Mouse (Mus musculus) left cerebral cortex, adult 18-20 months (tissue): Measurements from ENCODE around the gene Zhx3. TPM values are rescaled to one million over a fixed set of nuclear protein-coding genes. Genes with fewer than 3 reads are reported as not detected.

Experiments used
- DNase-seq, 2 experiments: peaks; one replicate each; pipeline ENCODE4 v3.0.0; 2021 to 2022; ENCODE audit warnings: low spot score in 2 of 2, mixed read lengths in 1 of 2
- total RNA-seq, 2 experiments: library from RNA; stranded (reverse); gene quantifications; 2 replicates each; pipeline ENCODE4 v1.2.3; 2021

The Zhx3 gene
- total RNA-seq, 2 experiments from 2014 or later: 64.4 to 70.2 TPM

GRCm38 (mm10) chr2:160884830-160885229 is 12.0 kb upstream of the Zhx3 start:
- peak in 1 of 2 experiments; percentile 44 for DNase-seq

GRCm38 (mm10) chr2:160883912-160884311 is 11.1 kb upstream of the Zhx3 start:
- no peak for DNase-seq

DNA sequence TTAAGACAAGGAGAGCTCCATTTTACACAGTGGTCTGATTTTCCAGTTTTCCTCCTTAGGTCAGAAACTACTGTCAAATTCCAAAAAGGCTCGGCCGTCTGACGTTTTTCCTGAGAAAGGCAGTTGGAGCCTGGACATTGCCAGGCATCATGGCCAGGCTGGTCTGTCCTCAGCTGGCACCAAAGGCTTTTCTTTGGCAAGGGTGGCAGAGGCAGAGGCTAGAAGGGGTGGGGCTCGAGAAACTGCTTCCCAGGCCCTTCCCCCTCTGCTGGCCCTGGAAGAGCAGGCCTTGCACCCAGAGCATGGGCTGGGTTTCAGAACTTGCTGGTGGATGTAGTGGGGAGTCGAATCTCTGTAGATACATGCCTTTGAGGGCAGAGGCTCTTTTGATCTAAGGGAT is 9.6 kb upstream of the Zhx3 start:
- DNase-seq: no peak

DNA sequence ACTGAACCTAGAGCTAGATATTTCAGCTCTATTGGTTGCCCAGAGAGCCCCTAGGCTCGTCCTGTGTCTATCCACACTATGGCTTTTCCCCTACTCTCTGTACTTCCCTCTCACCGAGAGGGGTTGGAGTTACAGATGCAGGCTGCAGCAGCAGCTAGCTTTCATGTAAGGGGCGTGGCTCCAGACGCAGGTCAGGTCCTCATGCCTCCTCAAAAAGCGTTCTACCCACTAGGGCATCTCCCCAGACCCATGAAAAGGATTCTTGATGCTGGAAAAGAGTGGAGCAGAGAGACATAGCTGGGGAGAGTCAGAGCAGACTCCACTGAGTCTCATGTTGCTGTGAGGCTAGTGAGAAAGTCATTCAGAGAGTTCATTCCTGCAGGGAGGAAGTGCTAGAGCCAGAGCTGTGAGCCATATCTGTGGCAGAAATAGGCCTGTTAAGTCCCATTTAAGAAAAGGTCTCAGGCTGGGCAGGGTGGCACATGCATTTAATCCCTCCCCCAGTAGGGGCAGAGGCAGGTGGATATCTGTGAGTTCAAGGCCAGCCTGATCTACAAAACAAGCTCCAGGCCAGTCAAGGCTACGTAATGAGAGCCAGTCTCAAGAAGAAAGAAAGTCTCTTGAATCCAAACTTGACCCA is 8.8 kb upstream of the Zhx3 start:
- DNase-seq: no peak

DNA sequence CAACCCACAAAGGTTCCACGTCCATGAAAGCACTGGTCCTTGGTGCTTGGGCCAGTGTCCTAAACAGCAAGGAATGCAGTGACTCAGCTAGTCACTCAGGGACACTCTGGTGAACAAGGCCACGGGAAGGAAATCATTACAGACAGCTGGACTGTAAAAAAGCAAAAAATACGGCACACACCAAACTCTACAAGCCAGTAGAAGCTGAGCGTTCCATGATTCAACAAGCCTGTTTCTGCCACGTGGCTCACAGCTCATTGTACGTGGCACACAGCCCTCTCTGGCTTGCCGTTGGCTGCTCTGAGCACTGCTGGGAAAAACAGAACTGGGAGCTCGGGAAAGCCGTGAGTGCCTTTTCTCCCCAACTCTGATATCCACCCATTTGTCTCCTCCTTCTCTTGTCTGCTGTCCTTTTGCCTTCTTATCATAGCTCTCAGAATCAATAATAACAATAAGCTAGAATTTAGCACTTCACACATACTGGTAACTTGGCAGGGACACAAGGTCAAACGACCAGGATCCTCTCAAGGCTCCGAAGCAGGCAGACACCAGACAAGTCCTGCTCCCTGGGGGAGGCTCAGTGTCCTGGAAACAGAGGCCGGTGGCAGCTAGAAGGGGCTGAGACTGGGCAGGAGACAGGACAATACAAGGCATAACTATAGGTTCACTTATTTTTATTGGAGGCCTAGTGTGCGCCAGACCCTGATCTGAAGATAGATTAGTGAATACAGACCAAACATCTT is 7.8 kb upstream of the Zhx3 start, which contains the start of gene Lpin3:
Gene Lpin3 (plus strand): TSS at position 218 of the 743 bp plus-strand sequence.
- DNase-seq: no peak

- no peak for DNase-seq
Observed at GRCm38 (mm10) chr2:160876115-160876514, 3.3 kb upstream of the Zhx3 start.

- DNase-seq: no peak
Observed at GRCm38 (mm10) chr2:160874231-160874877, 1.6 kb upstream of the Zhx3 start.

GRCm38 (mm10) chr2:160872395-160872794 is 403 bp downstream of the Zhx3 start:
- DNase-seq: peak; percentile 54 to 70

GRCm38 (mm10) chr2:160871310-160871709 is 1.5 kb downstream of the Zhx3 start:
- DNase-seq: peak in 1 of 2 experiments; percentile 9

DNA sequence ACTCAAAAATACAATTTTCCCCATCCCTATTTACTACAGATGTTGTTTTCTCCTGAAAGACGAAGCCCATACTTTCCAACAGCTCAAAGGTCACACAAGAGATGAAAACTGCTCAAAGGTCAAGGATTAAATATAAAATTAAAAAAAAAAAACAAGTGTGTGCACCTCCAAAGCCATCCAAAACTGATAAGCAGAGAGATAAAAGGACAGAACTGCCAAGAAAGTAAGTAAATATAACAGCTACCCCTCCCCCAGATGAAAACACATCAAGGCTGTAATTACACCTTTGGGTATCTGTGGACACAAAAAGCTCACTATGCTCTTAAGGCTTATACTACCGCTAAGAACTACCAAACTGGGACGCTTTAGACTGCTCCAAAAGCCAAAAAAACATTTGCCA is 3.4 kb downstream of the Zhx3 start:
- DNase-seq: no peak

DNA sequence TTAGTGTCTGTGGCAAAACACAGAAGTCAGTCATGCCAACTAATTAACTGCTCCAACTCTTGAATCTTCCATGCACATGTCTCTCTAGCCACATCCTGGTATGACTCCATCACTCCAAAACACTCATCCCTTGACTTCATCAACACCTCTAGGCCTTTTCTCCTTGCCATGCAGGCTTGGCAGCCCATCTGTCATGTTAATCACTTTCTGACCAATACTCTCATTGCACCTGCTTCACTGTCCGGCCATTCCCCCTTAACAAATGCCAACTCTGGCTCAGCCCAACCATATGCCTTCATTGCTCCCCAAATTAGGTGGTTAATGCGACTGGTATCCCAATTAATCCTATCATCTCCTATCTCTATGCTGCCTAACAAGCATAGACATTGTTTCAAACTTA is 7.5 kb downstream of the Zhx3 start:
- no peak for DNase-seq

DNA sequence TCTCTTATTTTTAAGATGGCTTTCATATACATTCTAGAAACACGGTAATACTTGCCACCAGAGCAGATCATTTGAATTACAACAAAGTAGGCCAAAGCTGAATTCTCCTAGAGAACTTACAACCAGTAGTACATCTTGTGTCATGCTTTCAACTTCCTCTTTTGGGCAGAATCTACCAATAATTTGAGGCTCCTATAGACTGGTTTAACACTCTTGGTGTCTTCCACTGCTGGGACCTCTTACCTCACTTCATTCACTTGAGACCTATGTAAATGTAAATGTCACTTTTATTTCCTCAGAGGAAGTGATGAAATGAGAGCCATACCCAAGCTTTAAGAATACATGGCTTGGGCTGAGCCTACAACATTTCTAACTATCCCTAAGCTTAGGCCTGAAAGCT is 8.7 kb downstream of the Zhx3 start:
- DNase-seq: no peak

DNA sequence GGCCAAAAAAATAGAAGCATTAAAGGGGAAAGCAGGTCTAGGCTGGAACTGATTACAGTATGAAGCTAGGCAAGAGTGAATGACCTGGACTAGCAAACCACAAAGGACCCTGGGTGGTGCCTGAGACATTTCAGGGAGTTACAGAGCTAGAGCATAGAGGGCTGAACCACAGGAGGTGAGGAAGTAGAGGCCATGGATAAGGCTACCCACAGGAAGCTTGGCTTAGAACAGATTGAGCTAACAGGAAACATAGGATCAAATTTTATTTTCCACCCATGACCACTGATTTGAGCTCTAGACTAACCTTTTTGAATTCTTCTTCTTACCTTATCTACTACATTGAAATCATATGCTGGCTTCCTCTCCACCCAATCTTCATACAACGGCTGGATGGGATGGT is 12.4 kb downstream of the Zhx3 start:
- DNase-seq: no peak

GRCm38 (mm10) chr2:160856359-160857102 is 16.3 kb downstream of the Zhx3 start:
- no peak for DNase-seq

GRCm38 (mm10) chr2:160854687-160855086 is 18.1 kb downstream of the Zhx3 start:
- DNase-seq: peak; percentile 64 to 80

GRCm38 (mm10) chr2:160850360-160850759 is 22.4 kb downstream of the Zhx3 start:
- DNase-seq: no peak

GRCm38 (mm10) chr2:160849617-160850240 is 23.1 kb downstream of the Zhx3 start:
- no peak for DNase-seq

DNA sequence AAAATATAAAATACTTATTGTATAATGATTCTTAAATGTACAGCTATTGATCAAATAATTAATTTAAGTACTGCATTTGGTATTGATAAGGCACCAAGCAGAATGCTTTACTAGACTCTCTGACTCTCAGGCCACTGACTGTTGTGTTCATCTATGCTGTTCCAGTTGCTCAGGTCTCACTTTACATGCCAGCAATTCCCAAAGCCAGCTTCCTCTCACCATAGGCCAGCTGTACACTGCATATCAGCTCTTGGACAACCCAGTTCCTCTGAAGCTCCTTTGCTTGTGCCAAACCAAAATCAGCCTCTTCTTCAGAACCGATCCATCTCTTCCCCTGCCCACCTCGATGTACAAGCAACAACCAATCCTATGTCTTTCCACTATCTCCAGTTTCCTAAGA is 24.6 kb downstream of the Zhx3 start:
- DNase-seq: no peak

DNA sequence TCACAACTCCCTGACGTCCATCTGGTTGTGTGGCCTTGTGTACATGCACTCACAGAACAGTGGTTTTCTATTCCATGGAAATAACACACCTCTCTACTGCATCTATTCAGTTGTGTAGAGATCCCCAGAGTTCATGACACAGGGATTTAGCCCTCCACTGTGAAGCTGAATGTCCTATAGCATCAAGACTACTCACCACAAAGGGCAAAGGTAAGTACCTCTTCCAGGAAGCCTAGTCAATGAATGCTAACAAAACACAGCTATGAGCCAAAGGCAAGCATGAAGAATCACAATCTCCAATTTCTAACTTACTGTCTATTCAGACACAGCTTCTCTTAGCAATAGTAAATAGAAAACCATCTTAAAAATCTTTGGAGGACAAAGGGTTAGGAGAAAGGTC is 25.1 kb downstream of the Zhx3 start:
- no peak for DNase-seq

DNA sequence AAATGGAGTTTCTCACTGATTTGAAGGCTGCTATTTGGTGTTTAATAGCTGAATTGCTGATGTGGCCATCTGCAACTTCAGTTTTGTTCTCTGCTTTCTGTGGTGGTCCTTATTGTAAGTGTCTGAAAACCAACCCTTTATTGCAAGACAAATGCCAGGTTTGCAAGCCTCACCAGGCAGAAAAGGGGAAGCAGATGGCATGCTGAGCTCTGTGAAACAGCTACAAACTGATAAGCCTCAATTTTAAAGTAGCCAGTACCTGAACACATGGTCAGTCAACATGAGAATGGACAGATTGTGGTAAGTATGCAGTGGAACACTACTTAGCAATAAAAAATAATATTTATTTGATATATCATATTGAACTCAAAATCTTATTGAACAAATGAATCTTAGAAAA is 32.0 kb downstream of the Zhx3 start:
- DNase-seq: no peak

DNA sequence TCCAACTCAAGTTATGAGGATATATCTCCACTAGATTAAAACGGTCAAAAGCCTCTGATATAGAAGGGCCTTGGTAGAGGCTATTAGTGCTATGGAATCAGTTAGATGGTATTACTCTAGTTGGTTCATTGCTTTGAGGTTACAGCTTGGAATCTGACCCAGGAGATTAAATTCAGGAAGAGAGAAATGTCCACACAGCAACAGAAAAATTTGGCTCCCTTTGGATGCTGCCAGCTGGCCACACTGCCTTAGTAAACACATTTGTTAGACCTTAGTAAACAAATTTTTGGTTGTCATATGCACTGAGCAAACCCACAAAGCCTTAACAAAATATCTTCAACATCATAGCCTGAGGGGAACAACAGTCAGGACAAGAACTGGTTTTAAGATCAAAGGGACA is 62.0 kb downstream of the Zhx3 start:
- no peak for DNase-seq
